Mouse (Mus musculus) MEL (cell line): ENCODE data around the gene Mfng. TPM values are rescaled to one million over a fixed set of nuclear protein-coding genes. Genes with fewer than 3 reads are reported as not detected.

Experiments
- DNase-seq: peaks from one replicate; pipeline ENCODE4 v3.0.0; 2011; ENCODE audit warnings: low read depth, low spot score
- H3K27ac ChIP-seq: 2 replicates; pipeline ENCODE4 v1.5.1; 2012; ENCODE audit warnings: low read depth, mild to moderate bottlenecking, control low read depth, low read length, moderate library complexity; ENCODE audit not compliant: control insufficient read depth
- H3K27me3 ChIP-seq, 2 experiments: fragments of 150-350 bp in 1 of 2; sonication (generic) in 1 of 2; 2 replicates each; pipeline ENCODE4 v1.6.1; 2012; ENCODE audit warnings: low read length in 2 of 2, mild to moderate bottlenecking in 2 of 2, improper control_type of control experiment in 1 of 2, moderate library complexity in 1 of 2; ENCODE audit not compliant: insufficient read depth in 2 of 2, control insufficient read depth in 1 of 2
- H3K36me3 ChIP-seq, 2 experiments: 2 replicates each; pipeline ENCODE4 v1.6.1; 2012 to 2014; ENCODE audit warnings: low read length in 2 of 2, improper control_type of control experiment in 1 of 2, inconsistent platforms in 1 of 2, mild to moderate bottlenecking in 1 of 2; ENCODE audit not compliant: insufficient read depth in 2 of 2, control insufficient read depth in 1 of 2
- H3K4me1 ChIP-seq, 2 experiments: fragments of 150-350 bp in 1 of 2; sonication (generic) in 1 of 2; 2 replicates each; pipeline ENCODE4 v1.6.1; 2012; ENCODE audit warnings: low read length in 2 of 2, improper control_type of control experiment in 1 of 2, mild to moderate bottlenecking in 1 of 2; ENCODE audit not compliant: insufficient read depth in 2 of 2, control insufficient read depth in 1 of 2
- H3K4me3 ChIP-seq, 2 experiments: fragments of 150-350 bp in 1 of 2; sonication (generic) in 1 of 2; 2 replicates each; pipeline ENCODE4 v1.5.1; 2012; ENCODE audit warnings: low read depth in 2 of 2, low read length in 2 of 2, mild to moderate bottlenecking in 2 of 2, moderate library complexity in 2 of 2, control low read depth in 1 of 2, improper control_type of control experiment in 1 of 2; ENCODE audit not compliant: control insufficient read depth in 1 of 2, insufficient read depth in 1 of 2
- H3K79me2 ChIP-seq: 2 replicates; pipeline ENCODE4 v1.6.1; 2012; ENCODE audit warnings: mild to moderate bottlenecking, low read length, moderate library complexity; ENCODE audit not compliant: control insufficient read depth, poor library complexity, insufficient read depth
- H3K9ac ChIP-seq: 2 replicates; pipeline ENCODE4 v1.6.1; 2012; ENCODE audit warnings: low read depth, mild to moderate bottlenecking, control low read depth, low read length, moderate library complexity; ENCODE audit not compliant: control insufficient read depth, poor library complexity, severe bottlenecking
- H3K9me3 ChIP-seq: fragments of 150-350 bp; sonication (generic); replicated peaks from 2 replicates; pipeline ENCODE4 v1.6.1; 2012; ENCODE audit warnings: mild to moderate bottlenecking, low read length, improper control_type of control experiment, moderate library complexity; ENCODE audit not compliant: insufficient read depth
- BHLHE40 ChIP-seq: IDR thresholded peaks from 2 replicates; pipeline ENCODE4 v1.6.1; 2012; ENCODE audit warnings: low read depth, mild to moderate bottlenecking, inconsistent platforms, low read length, improper control_type of control experiment, borderline replicate concordance
- E2F4 ChIP-seq: IDR thresholded peaks from 2 replicates; pipeline ENCODE4 v1.6.1; 2011; ENCODE audit warnings: low read depth, low read length, improper control_type of control experiment, borderline replicate concordance
- ELF1 ChIP-seq: IDR thresholded peaks from 2 replicates; pipeline ENCODE4 v1.6.1; 2014; ENCODE audit warnings: low read depth, mild to moderate bottlenecking, inconsistent platforms, low read length, improper control_type of control experiment, moderate library complexity
- EP300 ChIP-seq, 2 experiments: IDR thresholded peaks; 2 replicates each; pipeline ENCODE4 v1.6.1; 2011; ENCODE audit warnings: improper control_type of control experiment in 2 of 2, low read length in 2 of 2, low read depth in 1 of 2, mild to moderate bottlenecking in 1 of 2
- ETS1 ChIP-seq: IDR thresholded peaks from 2 replicates; pipeline ENCODE4 v1.6.1; 2012; ENCODE audit warnings: low read depth, mild to moderate bottlenecking, inconsistent platforms, low read length, improper control_type of control experiment, moderate library complexity
- GATA1 ChIP-seq: IDR thresholded peaks from 2 replicates; pipeline ENCODE4 v1.6.1; 2011; ENCODE audit warnings: low read depth, low read length, improper control_type of control experiment
- JUND ChIP-seq: IDR thresholded peaks from 2 replicates; pipeline ENCODE4 v1.6.1; 2011; ENCODE audit warnings: low read depth, mild to moderate bottlenecking, improper control_type of control experiment, low read length
- KAT2A ChIP-seq: conservative IDR thresholded peaks from 2 replicates; pipeline ENCODE4 v1.6.1; 2012; ENCODE audit warnings: low read depth, low read length, improper control_type of control experiment, inconsistent platforms
- MAX ChIP-seq: IDR thresholded peaks from 2 replicates; pipeline ENCODE4 v1.6.1; 2011; ENCODE audit warnings: low read length, improper control_type of control experiment
- MAZ ChIP-seq: IDR thresholded peaks from 2 replicates; pipeline ENCODE4 v1.6.1; 2012; ENCODE audit warnings: low read depth, mild to moderate bottlenecking, inconsistent platforms, low read length, improper control_type of control experiment
- MEF2A ChIP-seq: IDR thresholded peaks from 2 replicates; pipeline ENCODE4 v1.6.1; 2014; ENCODE audit warnings: low read depth, mild to moderate bottlenecking, inconsistent platforms, low read length, improper control_type of control experiment; ENCODE audit not compliant: poor library complexity, insufficient replicate concordance, severe bottlenecking; ENCODE audit errors: extremely low read depth
- MXI1 ChIP-seq: IDR thresholded peaks from 2 replicates; pipeline ENCODE4 v1.6.1; 2011; ENCODE audit warnings: mild to moderate bottlenecking, low read depth, low read length, improper control_type of control experiment
- NRF1 ChIP-seq: IDR thresholded peaks from 2 replicates; pipeline ENCODE4 v1.6.1; 2014; ENCODE audit warnings: low read depth, mild to moderate bottlenecking, inconsistent platforms, low read length, improper control_type of control experiment, moderate library complexity; ENCODE audit not compliant: poor library complexity, insufficient read depth, severe bottlenecking
- POLR2A ChIP-seq, 2 experiments: IDR thresholded peaks; 2 replicates each; pipeline ENCODE4 v1.6.1; 2011 to 2012; ENCODE audit warnings: low read length in 2 of 2, mild to moderate bottlenecking in 2 of 2, control low read depth in 1 of 2, improper control_type of control experiment in 1 of 2, low read depth in 1 of 2, moderate library complexity in 1 of 2; ENCODE audit not compliant: control insufficient read depth in 1 of 2, insufficient read depth in 1 of 2, poor library complexity in 1 of 2
- POLR2AphosphoS2 ChIP-seq: IDR thresholded peaks from 2 replicates; pipeline ENCODE4 v1.6.1; 2011; ENCODE audit warnings: low read length, improper control_type of control experiment
- RCOR1 ChIP-seq: IDR thresholded peaks from 2 replicates; pipeline ENCODE4 v1.6.1; 2012; ENCODE audit warnings: low read depth, mild to moderate bottlenecking, inconsistent platforms, low read length, improper control_type of control experiment
- TAL1 ChIP-seq: IDR thresholded peaks from 2 replicates; pipeline ENCODE4 v1.6.1; 2012; ENCODE audit warnings: mild to moderate bottlenecking, inconsistent platforms, low read length, moderate library complexity, mixed read lengths
- ZKSCAN1 ChIP-seq: IDR thresholded peaks from 2 replicates; pipeline ENCODE4 v1.6.1; 2012; ENCODE audit warnings: low read depth, mild to moderate bottlenecking, inconsistent platforms, low read length, improper control_type of control experiment, moderate library complexity
- ZNF384 ChIP-seq: IDR thresholded peaks from 2 replicates; pipeline ENCODE4 v1.6.1; 2012; ENCODE audit warnings: low read depth, mild to moderate bottlenecking, inconsistent platforms, low read length, improper control_type of control experiment
- polyA plus RNA-seq, 2 experiments: library from polyadenylated mRNA; stranded (reverse) in 1 of 2; unstranded in 1 of 2; fragments of >175 nt in 1 of 2; fragments of >200 nt in 1 of 2; gene quantifications; 2 replicates each; pipeline versions ENCODE4 v1.2.1 to v1.2.4; 2012; ENCODE audit warnings: low replicate concordance in 2 of 2, low read depth in 1 of 2; ENCODE audit not compliant: insufficient read length in 2 of 2, insufficient read depth in 1 of 2, missing spikeins in 1 of 2
- total RNA-seq: library from RNA; depleted of rRNA; stranded (reverse); fragments of 300-350 nt; gene quantifications from 2 replicates; pipeline ENCODE4 v1.2.3, GENCODE M21; 2012

Gene Mfng
- total and polyA plus RNA-seq, 3 experiments, result 17.8 to 27.1 TPM; not detected in 1

GRCm38 (mm10) chr15:78731830-78732229 is 41.4 kb downstream of the Mfng start:
- no peaks in the 10 kb centered on the region for H3K9me3 ChIP-seq
- no peak overlapping the region for H3K4me3 ChIP-seq
- H3K79me2 ChIP-seq, result no peaks in the 10 kb centered on the region
- no peak overlapping the region for H3K27ac ChIP-seq
- TF ChIP-seq JUND (no peak), KAT2A (no peak), NRF1 (no peak), MXI1 (no peak), EP300 (IDR thresholded peaks at IDR 0.05; ENCODE audit: low read depth in 1 of 2, low read length in 2 of 2) (no peak), POLR2A (IDR thresholded peaks at IDR 0.05; ENCODE audit: control insufficient read depth in 1 of 2, insufficient read depth in 1 of 2, low read depth in 1 of 2, low read length in 2 of 2, poor library complexity in 1 of 2) (no peak), ELF1 (no peak), BHLHE40 (no peak), ZKSCAN1 (no peak), ZNF384 (no peak), MAZ (no peak), TAL1 (no peak), ETS1 (no peak), POLR2AphosphoS2 (no peak)
- H3K4me1 ChIP-seq, result no peaks in the 10 kb centered on the region
- no peak for DNase-seq
- H3K9ac ChIP-seq, result no peak overlapping the region
- H3K36me3 ChIP-seq, result no peaks in the 10 kb centered on the region
- H3K27me3 ChIP-seq, result peaks cover 0 to 8% of the 10 kb centered on the region in 2 experiments; a peak in 2 of 4 replicates

GRCm38 (mm10) chr15:78730315-78731049 is 42.8 kb downstream of the Mfng start:
- Histone ChIP-seq H3K36me3 (no peaks in the 10 kb centered on the region), H3K9ac (no peak overlapping the region), H3K4me1 (no peaks in the 10 kb centered on the region), H3K27me3 (peaks cover 0 to 5% of the 10 kb centered on the region in 2 experiments; a peak in 2 of 4 replicates), H3K9me3 (no peaks in the 10 kb centered on the region), H3K4me3 (no peak overlapping the region), H3K27ac (no peak overlapping the region), H3K79me2 (no peaks in the 10 kb centered on the region)
- TF ChIP-seq MAX, result no peak
- no peak for TF ChIP-seq ELF1
- no peak for TF ChIP-seq E2F4
- no peak for TF ChIP-seq RCOR1
- no peak for TF ChIP-seq POLR2A (IDR thresholded peaks at IDR 0.05; ENCODE audit: control insufficient read depth in 1 of 2, insufficient read depth in 1 of 2, low read depth in 1 of 2, low read length in 2 of 2, poor library complexity in 1 of 2)
- TF ChIP-seq GATA1, result no peak
- TF ChIP-seq MEF2A, result no peak
- DNase-seq, result no peak
